Mouse (Mus musculus): Measurements from ENCODE around the gene Tekt4.

- TF ChIP-seq USF1 (IDR thresholded peaks at IDR 0.05; ENCODE audit: low read depth) = no peak
- TF ChIP-seq POLR2A (IDR thresholded peaks at IDR 0.05; ENCODE audit: insufficient read length, low read depth) = no peak
- no peak for TF ChIP-seq POLR2AphosphoS2 (IDR thresholded peaks at IDR 0.05; ENCODE audit: insufficient read length, low read depth)
- TF ChIP-seq MYOD1 (IDR thresholded peaks at IDR 0.05; ENCODE audit: control insufficient read depth in 1 of 3, insufficient read length in 2 of 3, low read depth in 2 of 3) = no peak
- TF ChIP-seq SRF (IDR thresholded peaks at IDR 0.05; ENCODE audit: control insufficient read depth, insufficient read length, low read depth) = no peak
- TF ChIP-seq TCF3 (IDR thresholded peaks at IDR 0.05; ENCODE audit: insufficient read length, low read depth) = no peak
- TF ChIP-seq E2F4 (IDR thresholded peaks at IDR 0.05; ENCODE audit: insufficient read depth) = no peak
- TF ChIP-seq TCF12 (IDR thresholded peaks at IDR 0.05; ENCODE audit: insufficient read depth, poor library complexity, severe bottlenecking) = no peak
- no peak for TF ChIP-seq REST (IDR thresholded peaks at IDR 0.05; ENCODE audit: insufficient read depth, insufficient read length)
- TF ChIP-seq MAX (IDR thresholded peaks at IDR 0.05; ENCODE audit: low read depth) = no peak
Measured at GRCm38 (mm10) chr17:25433223-25433616, 21.2 kb upstream of the Tekt4 start.

Measured in myocyte (in vitro differentiated cells).